Mouse (Mus musculus): ENCODE data around the gene Ccdc77.

- TF ChIP-seq CTCF (IDR thresholded peaks at IDR 0.05) (no peak), EP300 (IDR thresholded peaks at IDR 0.05) (no peak)
Observed at GRCm38 (mm10) chr6:120395622-120396345, 31.6 kb upstream of the Ccdc77 start.

Measured in lung, postnatal 0 days (tissue).